Mouse (Mus musculus): ENCODE measurements at regions not wholly inside any gene's neighbourhood (a gene's known extent, or its start where the extent isn't known, plus 50 kb on each side); places are given as distances from the start of the nearest gene placed in this dataset.
A peak's percentile ranks its signal among the peaks of the same experiment; 100 is the strongest.

- peak; percentile 42 for DNase-seq (ENCODE audit: low spot score)
Observed at GRCm38 (mm10) chr4:37445268-37445667, 493.7 kb upstream of the Lingo2 start.

GRCm38 (mm10) chr4:37412755-37413154, 461.2 kb upstream of the Lingo2 start:
- DNase-seq (ENCODE audit: low spot score): no peak

- no peak for DNase-seq (ENCODE audit: low spot score)
Observed at GRCm38 (mm10) chr4:37388118-37388517, 436.6 kb upstream of the Lingo2 start.

GRCm38 (mm10) chr4:37386882-37387281, 435.3 kb upstream of the Lingo2 start:
- DNase-seq (ENCODE audit: low spot score): no peak

DNA sequence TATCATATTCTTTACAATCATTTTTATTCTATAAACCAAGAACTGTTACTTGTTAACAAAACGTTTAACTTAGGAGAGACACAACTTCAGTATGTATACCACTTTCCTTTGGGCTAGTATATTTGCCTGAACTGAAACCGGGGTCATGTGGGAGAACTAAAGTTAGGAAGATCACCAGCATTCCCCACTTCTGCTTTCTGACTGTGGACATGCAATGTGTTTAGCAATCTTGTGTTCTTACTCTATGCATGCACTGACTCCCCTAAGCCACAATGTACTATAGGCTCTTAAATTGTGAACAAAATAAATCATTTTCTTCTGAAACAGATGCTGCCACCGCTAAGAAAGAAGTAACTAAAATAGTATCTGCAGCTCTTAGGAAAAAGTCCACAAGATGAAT, 412.7 kb upstream of the Lingo2 start:
- no peak for DNase-seq (ENCODE audit: low spot score)

DNA sequence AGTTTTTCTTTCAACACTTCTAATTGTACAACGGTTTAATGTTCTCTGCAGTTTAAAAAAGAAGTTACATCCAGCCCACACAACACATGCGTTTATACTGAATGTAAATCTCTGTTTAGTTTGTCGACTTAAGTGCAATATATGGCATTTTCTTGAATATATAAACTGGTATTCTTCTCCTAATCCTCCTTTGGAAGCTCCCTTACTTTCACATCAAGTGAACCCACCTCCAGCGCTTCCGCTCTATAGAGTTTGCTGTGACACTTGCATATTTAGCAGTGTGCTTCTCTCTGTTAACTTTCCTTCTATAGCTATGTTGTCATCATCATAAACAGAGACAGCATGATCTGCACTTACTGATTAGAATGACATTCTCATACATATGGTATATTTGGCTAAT, 409.7 kb upstream of the Lingo2 start:
- DNase-seq (ENCODE audit: low spot score): no peak

GRCm38 (mm10) chr4:37338376-37338775, 386.8 kb upstream of the Lingo2 start:
- DNase-seq (ENCODE audit: low spot score): no peak
